Mouse (Mus musculus) midbrain, embryonic 14.5 days (tissue): ENCODE results near the gene Trim62. TPM values are rescaled to one million over a fixed set of nuclear protein-coding genes. Genes with fewer than 3 reads are reported as not detected.

ENCODE experiments used
- ATAC-seq: fragments of 200-750 bp; cut with Nextera tagmentation; 2 replicates; pipeline ENCODE4 v1.8.0; 2017; ENCODE audit warnings: moderate number of reproducible peaks, moderate library complexity; ENCODE audit not compliant: low FRiP score, low TSS enrichment
- DNase-seq: peaks from one replicate; pipeline ENCODE4 v3.0.0-alpha.2; 2015
- H3K27ac ChIP-seq: fragments of 300-500 bp; sonication (generic); replicated peaks from 2 replicates; pipeline ENCODE4 v1.5.1; 2014; ENCODE audit warnings: mild to moderate bottlenecking, low read depth, low read length, moderate library complexity
- H3K27me3 ChIP-seq: fragments of 300-500 bp; sonication (generic); 2 replicates; pipeline ENCODE4 v1.6.1; 2014; ENCODE audit warnings: low read length, control low read depth, mixed read lengths; ENCODE audit not compliant: control insufficient read depth, insufficient read depth
- H3K36me3 ChIP-seq: fragments of 300-500 bp; sonication (generic); 2 replicates; pipeline ENCODE4 v1.6.1; 2014; ENCODE audit warnings: low read length, control low read depth; ENCODE audit not compliant: control insufficient read depth, insufficient read depth
- H3K4me1 ChIP-seq: fragments of 300-500 bp; sonication (generic); 2 replicates; pipeline ENCODE4 v1.6.1; 2014; ENCODE audit warnings: mild to moderate bottlenecking, antibody characterized with exemption, low read length, control low read depth; ENCODE audit not compliant: control insufficient read depth, insufficient read depth
- H3K4me2 ChIP-seq: fragments of 300-500 bp; sonication (generic); 2 replicates; pipeline ENCODE4 v1.6.1; 2014; ENCODE audit warnings: mild to moderate bottlenecking, low read length, moderate library complexity
- H3K4me3 ChIP-seq: fragments of 300-500 bp; sonication (generic); replicated peaks from 2 replicates; pipeline ENCODE4 v1.5.1; 2014; ENCODE audit warnings: low read depth, low read length
- H3K9ac ChIP-seq: fragments of 300-500 bp; sonication (generic); replicated peaks from 2 replicates; pipeline ENCODE4 v1.6.1; 2014; ENCODE audit warnings: mild to moderate bottlenecking, low read length, moderate library complexity
- H3K9me3 ChIP-seq: fragments of 300-500 bp; sonication (generic); 2 replicates; pipeline ENCODE4 v1.6.1; 2016; ENCODE audit warnings: low read length, control low read depth, mixed read lengths; ENCODE audit not compliant: control insufficient read depth
- WGBS: fragments of 180-500 bp; shearing (Covaris S2); extraction: QIAGEN DNeasy Blood & Tissue Kit; methylation state at CpG from one replicate; pipeline ENCODE4 v1.1.7; 2014; 5-methylcytosine and 5-hydroxymethylcytosine counted together
- polyA plus RNA-seq: library from polyadenylated mRNA; unstranded; fragments of >200 nt; fragmentation: Nextera tagmentation; extraction: Ambion mirVana; gene quantifications from 2 replicates; pipeline ENCODE4 v1.2.1, GENCODE M21; 2014

The Trim62 gene
- polyA plus RNA-seq, 1 experiment from 2014 or later: 27.3 TPM

DNA sequence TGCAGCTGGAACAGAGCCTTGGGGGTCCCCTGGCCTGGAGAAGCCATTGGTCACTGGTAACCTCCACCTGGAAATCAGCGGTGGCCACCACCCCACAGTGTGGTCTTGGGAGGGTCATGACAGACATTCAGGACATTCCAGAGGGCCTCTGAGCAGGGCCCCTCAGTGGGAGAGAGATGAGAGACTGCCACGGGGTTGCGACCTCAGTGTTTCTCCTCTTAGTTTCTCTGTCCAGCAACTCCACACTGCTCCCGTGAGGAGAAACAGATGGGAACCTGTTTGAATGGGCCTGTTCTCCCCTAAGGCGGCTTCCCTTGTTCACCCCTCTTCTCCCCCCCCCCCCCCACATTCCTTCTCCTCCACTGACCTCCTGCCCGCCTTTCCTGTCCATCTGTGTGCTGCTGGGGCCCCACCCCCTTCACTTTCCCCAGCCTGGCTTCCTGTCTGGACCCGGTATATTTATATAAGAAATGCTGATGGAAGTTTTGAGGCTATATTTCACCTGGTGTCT is 14.6 kb downstream of the Trim62 start:
- H3K4me3 ChIP-seq: no peak overlapping the region
- ATAC-seq: no peak
- peaks cover 12% of the 10 kb centered on the region for H3K36me3 ChIP-seq
- H3K27ac ChIP-seq: peak overlapping the region; percentile 97
- no peaks in the 10 kb centered on the region for H3K9me3 ChIP-seq
- no peak for DNase-seq
- H3K4me1 ChIP-seq: peaks cover 26% of the 10 kb centered on the region
- WGBS: 42% methylated on average over 6 of the region's 7 CpGs
- H3K4me2 ChIP-seq: no peak overlapping the region
- H3K9ac ChIP-seq: no peak overlapping the region
- H3K27me3 ChIP-seq: no peaks in the 10 kb centered on the region

GRCm38 (mm10) chr4:128899332-128899731 is 16.0 kb downstream of the Trim62 start:
- 0% methylated on average over 6 of the region's 6 CpGs for WGBS

GRCm38 (mm10) chr4:128900484-128900883 is 17.1 kb downstream of the Trim62 start:
- no peaks in the 10 kb centered on the region for H3K9me3 ChIP-seq
- ATAC-seq (no peak), DNase-seq (no peak)
- H3K27me3 ChIP-seq: no peaks in the 10 kb centered on the region
- H3K4me1 ChIP-seq: peaks cover 30% of the 10 kb centered on the region
- no peak overlapping the region for H3K4me3 ChIP-seq
- no peak overlapping the region for H3K4me2 ChIP-seq
- peak overlapping the region; percentile 97 for H3K27ac ChIP-seq
- peaks cover 18% of the 10 kb centered on the region for H3K36me3 ChIP-seq
- no peak overlapping the region for H3K9ac ChIP-seq
- WGBS: 83% methylated on average over 14 of the region's 14 CpGs

More at GRCm38 (mm10) chr4:128899332-128899731, 16.0 kb downstream of the Trim62 start:
- H3K27ac ChIP-seq: peak overlapping the region; percentile 97
- H3K4me1 ChIP-seq: peaks cover 30% of the 10 kb centered on the region
- ATAC-seq (peak; percentile 84), DNase-seq (peak; percentile 94)
- H3K9ac ChIP-seq: peak overlapping the region; percentile 52
- no peaks in the 10 kb centered on the region for H3K27me3 ChIP-seq
- H3K36me3 ChIP-seq: peaks cover 18% of the 10 kb centered on the region
- H3K4me3 ChIP-seq: no peak overlapping the region
- no peaks in the 10 kb centered on the region for H3K9me3 ChIP-seq
- 0 out of 2 replicates have a peak overlapping the region, but pooled peaks have one; percentile 3 for H3K4me2 ChIP-seq

DNA sequence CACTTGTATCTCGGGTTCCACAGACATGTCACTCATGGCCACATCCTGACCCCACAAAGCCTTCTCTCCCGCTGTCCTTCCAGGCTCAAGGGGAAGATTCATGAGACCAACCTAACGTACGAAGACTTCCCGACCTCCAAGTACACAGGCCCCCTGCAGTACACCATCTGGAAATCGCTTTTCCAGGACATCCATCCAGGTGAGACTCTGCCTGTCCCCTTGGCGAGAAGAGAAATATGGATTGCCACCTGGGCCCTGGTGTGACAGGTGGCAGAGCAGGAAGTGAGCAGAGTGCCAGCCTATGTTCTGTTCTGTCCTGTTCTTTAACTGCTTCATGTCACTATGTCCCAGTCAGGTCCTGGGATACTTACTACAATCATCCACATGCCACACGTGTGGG is 19.0 kb downstream of the Trim62 start:
- Histone ChIP-seq H3K27me3 (no peaks in the 10 kb centered on the region), H3K4me3 (no peak overlapping the region), H3K27ac (no peak overlapping the region), H3K4me1 (peaks cover 30% of the 10 kb centered on the region), H3K4me2 (no peak overlapping the region), H3K36me3 (peaks cover 22% of the 10 kb centered on the region), H3K9ac (no peak overlapping the region), H3K9me3 (no peaks in the 10 kb centered on the region)
- WGBS: 93% methylated on average over 8 of the region's 8 CpGs
- no peak for ATAC-seq
- DNase-seq: no peak

- H3K36me3 ChIP-seq: peaks cover 26% of the 10 kb centered on the region
- H3K27ac ChIP-seq: no peak overlapping the region
- no peak for DNase-seq
- H3K4me3 ChIP-seq: no peak overlapping the region
- H3K27me3 ChIP-seq: no peaks in the 10 kb centered on the region
- no peak overlapping the region for H3K4me2 ChIP-seq
- no peaks in the 10 kb centered on the region for H3K9me3 ChIP-seq
- peaks cover 15% of the 10 kb centered on the region for H3K4me1 ChIP-seq
- 52% methylated on average over 8 of the region's 8 CpGs for WGBS
- H3K9ac ChIP-seq: no peak overlapping the region
- no peak for ATAC-seq
These were observed 20.8 kb downstream of the Trim62 start for GRCm38 (mm10) chr4:128904035-128904800.

- Histone ChIP-seq H3K27ac (no peak overlapping the region), H3K36me3 (peaks cover 36% of the 10 kb centered on the region), H3K9ac (no peak overlapping the region), H3K4me2 (no peak overlapping the region), H3K4me3 (no peak overlapping the region), H3K9me3 (no peaks in the 10 kb centered on the region), H3K27me3 (no peaks in the 10 kb centered on the region), H3K4me1 (peaks cover 4% of the 10 kb centered on the region; the same call in 1 of the 2 replicates)
- no peak for DNase-seq
- 31% methylated on average over 8 of the region's 8 CpGs for WGBS
- ATAC-seq: no peak
These were observed 21.9 kb downstream of the Trim62 start for GRCm38 (mm10) chr4:128905251-128905650.

DNA sequence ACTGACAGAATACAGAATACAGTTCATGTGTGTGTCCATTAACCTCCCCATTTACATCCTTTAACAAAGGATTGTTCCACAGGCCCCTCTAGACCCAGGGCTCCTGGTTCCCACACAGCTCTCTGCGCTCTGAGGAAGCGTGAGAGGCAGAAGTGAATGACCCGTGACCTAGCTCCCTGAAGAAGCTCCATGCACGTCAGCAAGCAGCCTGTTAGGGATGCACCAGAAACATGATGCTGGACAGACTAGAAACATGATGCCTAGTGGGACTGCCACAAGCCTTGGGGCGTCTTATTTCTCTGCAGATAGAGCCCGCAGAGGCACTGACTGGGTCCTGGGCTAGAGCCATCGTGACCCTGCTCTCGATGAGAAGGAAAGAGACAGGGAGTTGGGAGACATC is 23.4 kb downstream of the Trim62 start:
- no peak for DNase-seq
- Histone ChIP-seq H3K36me3 (peaks cover 40% of the 10 kb centered on the region), H3K9me3 (no peaks in the 10 kb centered on the region), H3K4me3 (no peak overlapping the region), H3K4me1 (peaks cover 4% of the 10 kb centered on the region; the same call in 1 of the 2 replicates), H3K27ac (no peak overlapping the region), H3K4me2 (no peak overlapping the region), H3K9ac (no peak overlapping the region), H3K27me3 (no peaks in the 10 kb centered on the region)
- 49% methylated on average over 8 of the region's 8 CpGs for WGBS
- no peak for ATAC-seq

- H3K4me3 ChIP-seq: no peak overlapping the region
- peaks cover 38% of the 10 kb centered on the region for H3K36me3 ChIP-seq
- no peaks in the 10 kb centered on the region for H3K27me3 ChIP-seq
- ATAC-seq: no peak
- no peak overlapping the region for H3K4me2 ChIP-seq
- no peak overlapping the region for H3K9ac ChIP-seq
- WGBS: 76% methylated on average over 12 of the region's 12 CpGs
- H3K4me1 ChIP-seq: peaks cover 4% of the 10 kb centered on the region; the same call in 1 of the 2 replicates
- no peak for DNase-seq
- H3K9me3 ChIP-seq: no peaks in the 10 kb centered on the region
- no peak overlapping the region for H3K27ac ChIP-seq
These were observed 24.0 kb downstream of the Trim62 start for GRCm38 (mm10) chr4:128907238-128907968.
